Mouse (Mus musculus): ENCODE measurements around the gene Plce1.
A peak's percentile ranks its signal among the peaks of the same experiment; 100 is the strongest.

Gene Plce1

GRCm38 (mm10) chr19:38480731-38481621 is at the start of gene Plce1:
Gene Plce1, plus strand, starts transcription at chr19:38481109.
- no peak for DNase-seq

GRCm38 (mm10) chr19:38431326-38431725 is 49.6 kb upstream of the Plce1 start:
- no peak for DNase-seq

GRCm38 (mm10) chr19:38432021-38432420 is 48.9 kb upstream of the Plce1 start:
- no peak for DNase-seq

- DNase-seq, result no peak
Observed at GRCm38 (mm10) chr19:38433381-38433780, 47.5 kb upstream of the Plce1 start.

GRCm38 (mm10) chr19:38435221-38435620 is 45.7 kb upstream of the Plce1 start:
- DNase-seq, result no peak

GRCm38 (mm10) chr19:38441860-38442259 is 39.0 kb upstream of the Plce1 start:
- DNase-seq, result no peak

GRCm38 (mm10) chr19:38445758-38446157 is 35.2 kb upstream of the Plce1 start:
- no peak for DNase-seq

- no peak for DNase-seq
Observed at GRCm38 (mm10) chr19:38455228-38455627, 25.7 kb upstream of the Plce1 start.

GRCm38 (mm10) chr19:38458996-38459395 is 21.9 kb upstream of the Plce1 start:
- no peak for DNase-seq

- DNase-seq, result peak; percentile 16
Observed at GRCm38 (mm10) chr19:38460696-38461095, 20.2 kb upstream of the Plce1 start.

GRCm38 (mm10) chr19:38470257-38470893 is 10.5 kb upstream of the Plce1 start:
- no peak for DNase-seq

- no peak for DNase-seq
Observed at GRCm38 (mm10) chr19:38475394-38475793, 5.5 kb upstream of the Plce1 start.

- no peak for DNase-seq
Observed at GRCm38 (mm10) chr19:38478286-38478685, 2.6 kb upstream of the Plce1 start.

GRCm38 (mm10) chr19:38478948-38479347 is 2.0 kb upstream of the Plce1 start:
- DNase-seq, result no peak

- DNase-seq, result no peak
Observed at GRCm38 (mm10) chr19:38479473-38479872, 1.4 kb upstream of the Plce1 start.

GRCm38 (mm10) chr19:38480156-38480720 is 671 bp upstream of the Plce1 start:
- no peak for DNase-seq

- no peak for DNase-seq
Observed at GRCm38 (mm10) chr19:38481906-38482305, 997 bp downstream of the Plce1 start.

- no peak for DNase-seq
Observed at GRCm38 (mm10) chr19:38482406-38483181, 1.7 kb downstream of the Plce1 start.

- DNase-seq, result no peak
Observed at GRCm38 (mm10) chr19:38485779-38486555, 5.1 kb downstream of the Plce1 start.

GRCm38 (mm10) chr19:38487501-38487900 is 6.6 kb downstream of the Plce1 start:
- DNase-seq, result no peak

- peak; percentile 38 for DNase-seq
Observed at GRCm38 (mm10) chr19:38488103-38488912, 7.4 kb downstream of the Plce1 start.

All from cerebellum, adult 9-11 months (tissue).